Mouse (Mus musculus): ENCODE measurements around the gene Zfp628. TPM values are rescaled to one million over a fixed set of nuclear protein-coding genes. Genes with fewer than 3 reads are reported as not detected.

The Zfp628 gene
- total RNA-seq, 4 experiments from 2014 or later, result 14.4 to 20.6 (median 16.2) TPM

GRCm38 (mm10) chr7:4918681-4919080 lies 3.7 kb downstream of the Zfp628 start:
- no peak for DNase-seq

- no peak for DNase-seq
These were observed 4.1 kb downstream of the Zfp628 start for GRCm38 (mm10) chr7:4919096-4919495.

- DNase-seq, result no peak
These were observed 5.0 kb downstream of the Zfp628 start for GRCm38 (mm10) chr7:4919971-4920370.

- no peak for DNase-seq
These were observed 5.5 kb downstream of the Zfp628 start for GRCm38 (mm10) chr7:4920496-4920895.

GRCm38 (mm10) chr7:4920976-4921823 lies 6.2 kb downstream of the Zfp628 start:
- DNase-seq, result no peak

GRCm38 (mm10) chr7:4921824-4922482 lies 6.9 kb downstream of the Zfp628 start, which contains the start of gene Nat14:
TSS of gene Nat14 (plus strand) at chr7:4922028.
- DNase-seq, result no peak

- peak; percentile 69 for DNase-seq
These were observed 7.5 kb downstream of the Zfp628 start for GRCm38 (mm10) chr7:4922508-4922907.

GRCm38 (mm10) chr7:4922931-4923565 lies 8.0 kb downstream of the Zfp628 start:
- DNase-seq, result no peak

- no peak for DNase-seq
These were observed 8.8 kb downstream of the Zfp628 start for GRCm38 (mm10) chr7:4923586-4924364.

GRCm38 (mm10) chr7:4924483-4924882 lies 9.5 kb downstream of the Zfp628 start:
- DNase-seq, result no peak

GRCm38 (mm10) chr7:4924891-4925301 lies 9.9 kb downstream of the Zfp628 start:
- DNase-seq, result no peak

GRCm38 (mm10) chr7:4925441-4926381 lies 10.7 kb downstream of the Zfp628 start, which contains the start of gene Ssc5d:
TSS of gene Ssc5d (plus strand) at chr7:4925785.
- DNase-seq, result no peak

- no peak for DNase-seq
These were observed 11.8 kb downstream of the Zfp628 start for GRCm38 (mm10) chr7:4926849-4927248.

GRCm38 (mm10) chr7:4927711-4928110 lies 12.7 kb downstream of the Zfp628 start:
- DNase-seq, result no peak

- DNase-seq, result no peak
These were observed 13.3 kb downstream of the Zfp628 start for GRCm38 (mm10) chr7:4928323-4928722.

GRCm38 (mm10) chr7:4933103-4933502 lies 18.1 kb downstream of the Zfp628 start:
- DNase-seq, result no peak

- no peak for DNase-seq
These were observed 19.3 kb downstream of the Zfp628 start for GRCm38 (mm10) chr7:4934160-4934914.

GRCm38 (mm10) chr7:4936832-4937231 lies 21.8 kb downstream of the Zfp628 start:
- no peak for DNase-seq

- no peak for DNase-seq
These were observed 22.4 kb downstream of the Zfp628 start for GRCm38 (mm10) chr7:4937392-4937791.

- no peak for DNase-seq
These were observed 23.4 kb downstream of the Zfp628 start for GRCm38 (mm10) chr7:4938456-4938855.

Data from adrenal gland, adult 8-10 months (tissue).